8 mouse cellular contexts compared by ENCODE assay signal in genomic region chr6:83867598-83868585, GRCm38 (mm10). TPM values are rescaled to one million over a fixed set of nuclear protein-coding genes. Genes with fewer than 3 reads are reported as not detected.
DNase-seq lines count a peak whose midpoint lies in the region; ATAC-seq and TF ChIP-seq lines count a peak whose summit lies in the region.

No protein-coding gene starts in this region.

- peak overlapping the region; percentile 69 for H3K4me3 ChIP-seq in cerebellum, adult 2 months (replicated peaks; ENCODE audit: insufficient read depth, low read depth, low read length)

- H3K27ac ChIP-seq in cerebellum, adult 2 months (ENCODE audit: insufficient read depth, low read length) = no peak overlapping the region

- ATAC-seq in frontal cortex, adult (ENCODE audit: low TSS enrichment) = peak; percentile 56
- ATAC-seq in hematopoietic stem cell, adult 5-6 weeks (replicated peaks in 1 of 2; ENCODE audit: insufficient read depth in 1 of 2, low FRiP score in 2 of 2, low TSS enrichment in 1 of 2, low read depth in 1 of 2, poor library complexity in 2 of 2, severe bottlenecking in 2 of 2) = peak; percentile 57 to 65

- no peaks in the 10 kb centered on the region for H3K27me3 ChIP-seq in cerebellum, adult 2 months (ENCODE audit: control insufficient read depth, insufficient read depth, low read length)

- no peak for TF ChIP-seq POLR2A in cerebellum, adult 2 months (IDR thresholded peaks at IDR 0.05; ENCODE audit: borderline replicate concordance, insufficient read depth, low read length)

- peaks cover 5% of the 10 kb centered on the region for H3K4me1 ChIP-seq in cerebellum, adult 2 months (ENCODE audit: control insufficient read depth, insufficient read depth, low read length)

- TF ChIP-seq CTCF in cerebellum, adult 2 months (IDR thresholded peaks at IDR 0.05; ENCODE audit: borderline replicate concordance, insufficient read depth, low read depth, low read length) = no peak

- DNase-seq in MEL-GATA-1-ER (ENCODE audit: extremely low read depth, low read depth) = peak; percentile 43
- DNase-seq in cerebellum, adult 2 months = peak; percentile 48 to 56
- DNase-seq in layer of hippocampus, postnatal 14 days (ENCODE audit: low spot score in 2 of 2) = peak; percentile 41 to 42
- peak; percentile 49 for DNase-seq in lung, postnatal 14 days
- peak; percentile 87 for DNase-seq in retina, postnatal 1 day
- peak; percentile 9 to 38 for DNase-seq in thymus, postnatal 36 days

- WGBS in cerebellum, adult 2 months = 1% methylated on average over 19 of the region's 19 CpGs

RNA-seq across cellular contexts. Expression of gene Zfp638, which starts 1.0 kb away (rescaled TPM):
- polyA plus RNA-seq in cerebellum, adult 2 months (2012; rRNA removed) = 59.6 and 62.7 TPM in 2 replicates
- 232 and 268 TPM in 2 replicates for total RNA-seq in hematopoietic stem cell, adult 5-6 weeks (2017)
- total RNA-seq in layer of hippocampus, postnatal 14 days (2021) = 100 to 1,000 TPM; 121 to 131 TPM

RNA-seq across cellular contexts. Expression of gene Paip2b, which starts 36.4 kb away (rescaled TPM):
- 53.5 and 55.7 TPM in 2 replicates for polyA plus RNA-seq in cerebellum, adult 2 months (2012; rRNA removed)
- 24.9 and 35.6 TPM in 2 replicates for total RNA-seq in hematopoietic stem cell, adult 5-6 weeks (2017)
- 10 to 100 TPM; 47.3 to 47.9 TPM for total RNA-seq in layer of hippocampus, postnatal 14 days (2021)

Comparison
In these comparisons a context has a peak if more than half of its experiments do, and no peak if none do; other contexts are left out.
1. DNase-seq: peak in every context shown above with its lines; median percentile 87 in retina, postnatal 1 day; 52 in cerebellum, adult 2 months; 49 in lung, postnatal 14 days; 43 in MEL-GATA-1-ER; 42 in layer of hippocampus, postnatal 14 days; 24 in thymus, postnatal 36 days.